Mouse (Mus musculus) heart, adult 2 months (tissue): ENCODE measurements around the gene Vmn2r15.

ENCODE experiments used
- CTCF ChIP-seq: fragments of 200-600 bp; IDR thresholded peaks from 2 replicates; pipeline ENCODE4 v1.8.1; 2022; ENCODE audit warnings: antibody characterized with exemption, mild to moderate bottlenecking, moderate library complexity
- EP300 ChIP-seq: fragments of 200-500 bp; IDR thresholded peaks from 2 replicates; pipeline ENCODE4 v1.6.1; 2011; ENCODE audit warnings: low read depth, low read length, control low read depth; ENCODE audit not compliant: insufficient read depth
- POLR2A ChIP-seq: fragments of 200-500 bp; IDR thresholded peaks from 2 replicates; pipeline ENCODE4 v1.6.1; 2011; ENCODE audit warnings: mild to moderate bottlenecking, low read depth, low read length, control low read depth; ENCODE audit not compliant: insufficient read depth

DNA sequence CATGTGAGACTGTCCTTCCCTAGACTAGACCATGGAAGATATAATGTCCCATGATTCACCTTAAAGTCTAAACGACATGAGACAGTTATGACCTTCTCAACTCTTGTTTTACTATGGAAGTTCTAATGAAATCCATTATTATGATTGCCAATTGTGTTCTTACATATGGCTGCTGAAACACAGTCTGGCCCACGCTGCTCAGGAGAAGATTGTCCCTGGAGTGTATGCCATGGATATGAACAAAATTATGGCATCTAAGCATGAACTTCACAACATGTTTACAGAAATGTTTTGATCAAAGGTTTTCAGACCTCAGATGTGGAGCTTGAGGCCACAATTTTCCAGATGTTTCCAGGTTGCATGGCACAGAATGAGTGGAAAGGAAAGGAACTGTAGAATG, 32.4 kb upstream of the Vmn2r15 start, which contains the start of gene Vmn2r16:
- TF ChIP-seq EP300 = no peak
- no peak for TF ChIP-seq CTCF
- TF ChIP-seq POLR2A = no peak
